Mouse (Mus musculus): ENCODE measurements at regions not wholly inside any gene's neighbourhood (a gene's known extent, or its start where the extent isn't known, plus 50 kb on each side); places are given as distances from the start of the nearest gene placed in this dataset.

DNA sequence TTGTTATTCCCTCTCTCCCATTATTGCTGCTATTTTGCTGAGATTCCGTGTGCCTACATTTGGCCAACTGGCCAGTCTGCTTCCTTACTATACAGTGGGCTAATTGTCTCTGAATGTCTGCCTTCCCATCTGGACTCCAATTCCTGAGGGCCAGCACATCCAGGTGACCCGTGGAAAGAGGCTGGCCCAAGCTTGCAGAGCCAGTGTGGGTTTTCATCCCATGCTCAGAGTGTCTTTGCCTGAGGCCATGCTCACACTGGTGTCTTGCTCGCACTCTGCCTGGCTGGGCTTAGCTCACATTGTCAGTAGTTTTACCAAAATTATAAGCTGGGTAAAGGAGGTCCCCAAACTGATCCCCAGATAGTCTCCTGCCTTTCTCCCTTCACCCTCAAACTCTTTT lies 223.3 kb downstream of the Bcl11a start:
- TF ChIP-seq CTCF (conservative IDR thresholded peaks at IDR 0.05; ENCODE audit: insufficient read depth, insufficient read length, low read depth, low read length) (no peak), POLR2A (IDR thresholded peaks at IDR 0.05; ENCODE audit: low read depth, low read length) (no peak)

Measured in kidney, adult 2 months (tissue).